Mouse (Mus musculus) forebrain, embryonic 14.5 days (tissue): ENCODE results near the gene Bcl2l12. TPM values are rescaled to one million over a fixed set of nuclear protein-coding genes. Genes with fewer than 3 reads are reported as not detected.

Experiments used
- ATAC-seq: fragments of 200-750 bp; cut with Nextera tagmentation; 2 replicates; pipeline ENCODE4 v1.8.0; 2017; ENCODE audit warnings: mild to moderate bottlenecking, moderate library complexity
- DNase-seq: peaks from one replicate; pipeline ENCODE4 v3.0.0-alpha.2; 2015; ENCODE audit warnings: low spot score
- H3K27ac ChIP-seq: fragments of 300-500 bp; sonication (generic); 2 replicates; pipeline ENCODE4 v1.5.1; 2014; ENCODE audit warnings: low read depth, mild to moderate bottlenecking, control low read depth, low read length, moderate library complexity
- H3K27me3 ChIP-seq: fragments of 300-500 bp; sonication (generic); replicated peaks from 2 replicates; pipeline ENCODE4 v1.6.1; 2014; ENCODE audit warnings: low read length, control low read depth, mixed read lengths; ENCODE audit not compliant: control insufficient read depth, insufficient read depth
- H3K36me3 ChIP-seq: fragments of 300-500 bp; sonication (generic); 2 replicates; pipeline ENCODE4 v1.6.1; 2014; ENCODE audit warnings: low read length, control low read depth; ENCODE audit not compliant: control insufficient read depth, insufficient read depth
- H3K4me1 ChIP-seq: fragments of 300-500 bp; sonication (generic); 2 replicates; pipeline ENCODE4 v1.6.1; 2014; ENCODE audit warnings: antibody characterized with exemption, low read length, control low read depth; ENCODE audit not compliant: control insufficient read depth, insufficient read depth
- H3K4me2 ChIP-seq: fragments of 300-500 bp; sonication (generic); 2 replicates; pipeline ENCODE4 v1.6.1; 2014; ENCODE audit warnings: mild to moderate bottlenecking, control low read depth, low read length
- H3K4me3 ChIP-seq: fragments of 300-500 bp; sonication (generic); 2 replicates; pipeline ENCODE4 v1.5.1; 2014; ENCODE audit warnings: low read depth, low read length, control low read depth
- H3K9ac ChIP-seq: fragments of 300-500 bp; sonication (generic); 2 replicates; pipeline ENCODE4 v1.6.1; 2014; ENCODE audit warnings: mild to moderate bottlenecking, low read length, control low read depth, moderate library complexity
- H3K9me3 ChIP-seq: fragments of 300-500 bp; sonication (generic); replicated peaks from 2 replicates; pipeline ENCODE4 v1.6.1; 2016; ENCODE audit warnings: low read length, control low read depth, mixed read lengths; ENCODE audit not compliant: control insufficient read depth
- WGBS: fragments of 180-500 bp; shearing (Covaris S2); extraction: QIAGEN DNeasy Blood & Tissue Kit; methylation state at CpG from one replicate; pipeline ENCODE4 v1.1.7; 2014; 5-methylcytosine and 5-hydroxymethylcytosine counted together
- polyA plus RNA-seq: library from polyadenylated mRNA; unstranded; fragments of >200 nt; fragmentation: Nextera tagmentation; extraction: Ambion mirVana; gene quantifications from 2 replicates; pipeline ENCODE4 v1.2.1, GENCODE M21; 2014

The Bcl2l12 gene
- polyA plus RNA-seq, 1 experiment from 2014 or later: 23.4 TPM

- Histone ChIP-seq H3K9me3 (no peaks in the 10 kb centered on the region), H3K36me3 (peaks cover 99% of the 10 kb centered on the region), H3K4me1 (no peaks in the 10 kb centered on the region), H3K27ac (no peak overlapping the region), H3K9ac (no peak overlapping the region), H3K27me3 (no peaks in the 10 kb centered on the region), H3K4me3 (no peak overlapping the region), H3K4me2 (no peak overlapping the region)
- WGBS: 88% methylated on average over 3 of the region's 3 CpGs
- DNase-seq (no peak), ATAC-seq (no peak)
Measured at GRCm38 (mm10) chr7:45004546-45004945, 6.0 kb upstream of the Bcl2l12 start.

GRCm38 (mm10) chr7:45002440-45002839, 3.9 kb upstream of the Bcl2l12 start:
- no peak for DNase-seq
- no peak overlapping the region for H3K4me3 ChIP-seq
- 92% methylated on average over 7 of the region's 7 CpGs for WGBS
- no peaks in the 10 kb centered on the region for H3K27me3 ChIP-seq
- no peak overlapping the region for H3K27ac ChIP-seq
- H3K36me3 ChIP-seq: peaks cover 82% of the 10 kb centered on the region
- no peaks in the 10 kb centered on the region for H3K9me3 ChIP-seq
- H3K9ac ChIP-seq: no peak overlapping the region
- no peak overlapping the region for H3K4me2 ChIP-seq
- no peak for ATAC-seq
- H3K4me1 ChIP-seq: peaks cover 10% of the 10 kb centered on the region

GRCm38 (mm10) chr7:45000539-45001114, 2.1 kb upstream of the Bcl2l12 start:
- Histone ChIP-seq H3K9ac (no peak overlapping the region), H3K4me1 (peaks cover 16% of the 10 kb centered on the region), H3K27me3 (no peaks in the 10 kb centered on the region), H3K4me2 (no peak overlapping the region), H3K4me3 (no peak overlapping the region), H3K27ac (no peak overlapping the region), H3K36me3 (peaks cover 64% of the 10 kb centered on the region), H3K9me3 (no peaks in the 10 kb centered on the region)
- ATAC-seq (no peak), DNase-seq (no peak)
- 86% methylated on average over 21 of the region's 21 CpGs for WGBS

GRCm38 (mm10) chr7:44999753-45000152, 1.2 kb upstream of the Bcl2l12 start:
- peaks cover 56% of the 10 kb centered on the region for H3K36me3 ChIP-seq
- WGBS: 88% methylated on average over 11 of the region's 11 CpGs
- no peak overlapping the region for H3K27ac ChIP-seq
- H3K9ac ChIP-seq: no peak overlapping the region
- no peak overlapping the region for H3K4me3 ChIP-seq
- no peak overlapping the region for H3K4me2 ChIP-seq
- DNase-seq (no peak), ATAC-seq (no peak)
- H3K9me3 ChIP-seq: no peaks in the 10 kb centered on the region
- H3K27me3 ChIP-seq: no peaks in the 10 kb centered on the region
- peaks cover 16% of the 10 kb centered on the region for H3K4me1 ChIP-seq

GRCm38 (mm10) chr7:44997940-44998428, 528 bp downstream of the Bcl2l12 start:
- peak overlapping the region; percentile 76 for H3K27ac ChIP-seq
- no peak for DNase-seq
- H3K4me2 ChIP-seq: peak overlapping the region; percentile 81
- WGBS: 3% methylated on average over 15 of the region's 15 CpGs
- H3K9me3 ChIP-seq: no peaks in the 10 kb centered on the region
- H3K27me3 ChIP-seq: no peaks in the 10 kb centered on the region
- ATAC-seq: no peak; the same call in 1 of the 2 replicates
- H3K36me3 ChIP-seq: peaks cover 53% of the 10 kb centered on the region
- peaks cover 16% of the 10 kb centered on the region for H3K4me1 ChIP-seq
- H3K9ac ChIP-seq: peak overlapping the region; percentile 75
- peak overlapping the region; percentile 45 for H3K4me3 ChIP-seq

- Histone ChIP-seq H3K9me3 (no peaks in the 10 kb centered on the region), H3K27ac (peak within 1 kb of the TSS; percentile 76), H3K27me3 (no peaks in the 10 kb centered on the region), H3K9ac (peak within 1 kb of the TSS; percentile 75), H3K4me1 (peaks cover 16% of the 10 kb centered on the region), H3K4me3 (peak within 1 kb of the TSS; percentile 45), H3K4me2 (peak within 1 kb of the TSS; percentile 81), H3K36me3 (peaks cover 53% of the 10 kb centered on the region)
- DNase-seq (peak; percentile 99), ATAC-seq (peak; percentile 95)
- under 1% methylated on average over 43 of the region's 43 CpGs for WGBS
Measured at GRCm38 (mm10) chr7:44997231-44997939, 1.1 kb downstream of the Bcl2l12 start, which contains the start of gene Irf3. Gene Irf3 (plus strand): TSS chr7:44997648.

- Histone ChIP-seq H3K4me3 (peak overlapping the region; percentile 45), H3K27ac (no peak overlapping the region), H3K4me1 (peaks cover 16% of the 10 kb centered on the region), H3K9me3 (no peaks in the 10 kb centered on the region), H3K27me3 (no peaks in the 10 kb centered on the region), H3K4me2 (peak overlapping the region; percentile 81), H3K36me3 (peaks cover 49% of the 10 kb centered on the region), H3K9ac (peak overlapping the region; percentile 59)
- 11% methylated on average over 10 of the region's 10 CpGs for WGBS
- DNase-seq (no peak), ATAC-seq (no peak)
Measured at GRCm38 (mm10) chr7:44996672-44997071, 1.8 kb downstream of the Bcl2l12 start.

GRCm38 (mm10) chr7:44986879-44987718, 11.4 kb downstream of the Bcl2l12 start:
- peak; percentile 16 for ATAC-seq
- peak overlapping the region; percentile 82 for H3K4me3 ChIP-seq

More at GRCm38 (mm10) chr7:44986879-44987718, 11.4 kb downstream of the Bcl2l12 start:
- peak overlapping the region; percentile 93 for H3K27ac ChIP-seq
- H3K9ac ChIP-seq: peak overlapping the region; percentile 79
- H3K36me3 ChIP-seq: peaks cover 33% of the 10 kb centered on the region
- no peak for DNase-seq
- no peaks in the 10 kb centered on the region for H3K27me3 ChIP-seq
- peaks cover 26% of the 10 kb centered on the region for H3K4me1 ChIP-seq
- no peaks in the 10 kb centered on the region for H3K9me3 ChIP-seq
- H3K4me2 ChIP-seq: peak overlapping the region; percentile 70
- under 1% methylated on average over 29 of the region's 29 CpGs for WGBS
